Mouse (Mus musculus) kidney, adult 2 months (tissue): ENCODE results near the gene Atm.

Experiments
- CTCF ChIP-seq: fragments of 200-500 bp; conservative IDR thresholded peaks from 2 replicates; pipeline ENCODE4 v1.5.1; 2011; ENCODE audit warnings: low read depth, mild to moderate bottlenecking, control low read depth, low read length, moderate library complexity, mixed read lengths; ENCODE audit not compliant: insufficient read depth, insufficient read length
- POLR2A ChIP-seq: fragments of 200-500 bp; IDR thresholded peaks from one replicate; pipeline ENCODE4 v1.6.1; 2011; ENCODE audit warnings: low read depth, low read length, control low read depth

DNA sequence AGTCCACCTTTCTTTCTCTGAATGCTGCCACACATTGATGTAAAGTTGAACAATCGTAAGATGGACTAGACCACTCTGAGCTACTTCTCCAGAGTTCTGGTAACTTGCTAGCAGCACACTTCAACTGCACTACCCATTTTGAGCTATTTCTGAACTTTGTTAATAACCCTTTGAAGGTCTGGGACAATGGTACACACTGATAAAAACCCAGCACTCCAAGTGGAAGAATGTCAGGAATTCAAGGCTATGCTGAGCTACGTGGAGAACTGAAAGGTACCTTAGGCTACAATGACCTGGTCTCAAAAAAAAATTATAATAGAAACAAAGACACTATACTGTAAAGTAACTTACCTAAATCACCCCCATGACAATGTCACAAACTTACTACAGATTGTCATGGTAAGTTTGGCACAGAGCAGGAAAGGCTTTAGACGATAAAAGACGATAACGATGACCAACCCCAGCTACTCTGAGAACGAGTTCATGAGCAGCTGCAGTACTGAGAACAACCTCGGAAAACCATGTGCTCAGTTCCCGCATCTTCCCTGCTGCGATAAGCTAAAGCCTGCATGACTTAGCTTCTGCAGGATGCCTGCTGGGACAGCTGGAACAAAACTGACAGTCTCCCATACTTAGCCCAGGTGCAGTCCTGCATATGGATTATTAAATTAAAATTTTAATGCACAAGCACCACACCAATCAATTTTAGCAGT is 63.6 kb downstream of the Atm start:
- TF ChIP-seq CTCF (no peak), POLR2A (no peak)
